Mouse (Mus musculus): ENCODE data around the gene Ankrd55.
"Not testable (repeated sequence)": the region's sequence is repeated elsewhere in the genome, so short reads cannot be mapped to it uniquely, and the experiment has no call there.

The Ankrd55 gene

GRCm38 (mm10) chr13:112297781-112298180, 9.5 kb downstream of the Ankrd55 start:
- DNase-seq = peak; percentile 10

GRCm38 (mm10) chr13:112303429-112303828, 15.2 kb downstream of the Ankrd55 start:
- no peak for DNase-seq

- DNase-seq = peak; percentile 75
Measured at GRCm38 (mm10) chr13:112308672-112309071, 20.4 kb downstream of the Ankrd55 start.

- DNase-seq = not testable (repeated sequence)
Measured at GRCm38 (mm10) chr13:112311611-112312010, 23.4 kb downstream of the Ankrd55 start.

- no peak for DNase-seq
Measured at GRCm38 (mm10) chr13:112315442-112315841, 27.2 kb downstream of the Ankrd55 start.

- peak; percentile 19 for DNase-seq
Measured at GRCm38 (mm10) chr13:112316622-112317482, 28.6 kb downstream of the Ankrd55 start.

- DNase-seq = no peak
Measured at GRCm38 (mm10) chr13:112318124-112318523, 29.9 kb downstream of the Ankrd55 start.

- DNase-seq = no peak
Measured at GRCm38 (mm10) chr13:112323591-112324266, 35.5 kb downstream of the Ankrd55 start.

GRCm38 (mm10) chr13:112325126-112325525, 36.9 kb downstream of the Ankrd55 start:
- DNase-seq = no peak

GRCm38 (mm10) chr13:112326403-112326802, 38.2 kb downstream of the Ankrd55 start:
- DNase-seq = no peak

GRCm38 (mm10) chr13:112326977-112327376, 38.7 kb downstream of the Ankrd55 start:
- no peak for DNase-seq

GRCm38 (mm10) chr13:112327511-112327910, 39.3 kb downstream of the Ankrd55 start:
- no peak for DNase-seq

- no peak for DNase-seq
Measured at GRCm38 (mm10) chr13:112330257-112330656, 42.0 kb downstream of the Ankrd55 start.

GRCm38 (mm10) chr13:112330919-112331681, 42.8 kb downstream of the Ankrd55 start:
- no peak for DNase-seq

GRCm38 (mm10) chr13:112331682-112332061, 43.4 kb downstream of the Ankrd55 start:
- no peak for DNase-seq

GRCm38 (mm10) chr13:112335531-112335930, 47.3 kb downstream of the Ankrd55 start:
- DNase-seq = peak; percentile 29

- DNase-seq = no peak
Measured at GRCm38 (mm10) chr13:112337146-112337545, 48.9 kb downstream of the Ankrd55 start.

- DNase-seq = peak; percentile 56
Measured at GRCm38 (mm10) chr13:112340205-112340604, 52.0 kb downstream of the Ankrd55 start.

- DNase-seq = no peak
Measured at GRCm38 (mm10) chr13:112340761-112341160, 52.5 kb downstream of the Ankrd55 start.

- DNase-seq = no peak
Measured at GRCm38 (mm10) chr13:112342971-112343627, 54.8 kb downstream of the Ankrd55 start.

GRCm38 (mm10) chr13:112343628-112344009, 55.4 kb downstream of the Ankrd55 start:
- no peak for DNase-seq

- no peak for DNase-seq
Measured at GRCm38 (mm10) chr13:112344270-112344864, 56.1 kb downstream of the Ankrd55 start.

Measured in lung, postnatal 10 days (tissue).